In the genomic region with DNA sequence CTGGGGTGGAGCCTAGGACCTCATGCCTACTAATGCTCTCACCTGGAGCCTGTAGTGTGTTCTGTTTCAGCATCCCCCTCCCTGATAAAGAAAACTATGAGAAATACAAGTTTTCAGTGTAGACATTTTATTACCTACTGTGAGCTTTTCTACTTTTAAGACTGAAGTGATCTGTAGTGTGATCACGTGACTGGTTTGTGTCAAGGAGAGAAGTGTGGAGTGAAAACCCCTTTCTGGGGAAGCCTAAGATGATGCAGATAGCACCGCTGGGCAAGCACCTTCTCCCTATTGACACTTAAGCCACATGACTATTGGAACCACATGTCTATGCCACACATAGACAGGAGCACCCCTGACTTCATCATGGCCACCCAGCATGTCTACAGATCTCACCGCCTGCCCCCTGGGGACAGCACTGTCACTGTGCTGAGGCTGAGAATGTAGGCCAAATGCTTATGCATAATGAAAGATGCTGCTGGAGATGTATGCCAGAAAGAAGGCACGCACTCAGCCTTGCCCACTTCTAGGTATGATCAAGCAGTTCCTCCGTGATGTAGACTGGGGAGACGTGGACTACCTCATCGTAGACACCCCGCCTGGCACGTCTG, we compare ENCODE assay signal across 1 mouse cellular context.
TF ChIP-seq lines count a peak whose summit lies in the region.

No protein-coding gene starts in this region.

TF ChIP-seq in CH12.LX, 34 proteins besides CTCF, POLR2A, EP300 and RAD21 (continued from another document):
- TF ChIP-seq E2F4 (IDR thresholded peaks at IDR 0.05; ENCODE audit: insufficient replicate concordance, low read depth, low read length) (no peak), JUN (IDR thresholded peaks at IDR 0.05; ENCODE audit: insufficient read depth, low read depth, low read length) (no peak), MEF2A (IDR thresholded peaks at IDR 0.05; ENCODE audit: borderline replicate concordance, low read depth, low read length) (peak; percentile 76; the same call in 1 of the 2 replicates), NELFE (IDR thresholded peaks at IDR 0.05; ENCODE audit: low read depth, low read length) (no peak)
